Mouse (Mus musculus) kidney, adult 9 months (tissue): Measurements from ENCODE around the gene Abhd16b.

Source experiments
- DNase-seq: peaks from one replicate; pipeline ENCODE4 v3.0.0; 2022

The Abhd16b gene

GRCm38 (mm10) chr2:181493156-181493927, at the start of gene Abhd16b:
Gene Abhd16b, plus strand, starts transcription at chr2:181493206.
- DNase-seq = no peak

- DNase-seq = no peak
Observed at GRCm38 (mm10) chr2:181452181-181452580, 40.8 kb upstream of the Abhd16b start.

- DNase-seq = no peak
Observed at GRCm38 (mm10) chr2:181453274-181453673, 39.7 kb upstream of the Abhd16b start.

- peak; percentile 63 for DNase-seq
Observed at GRCm38 (mm10) chr2:181455899-181456298, 37.1 kb upstream of the Abhd16b start.

GRCm38 (mm10) chr2:181457831-181458230, 35.2 kb upstream of the Abhd16b start:
- DNase-seq = no peak

- DNase-seq = no peak
Observed at GRCm38 (mm10) chr2:181458411-181459152, 34.4 kb upstream of the Abhd16b start.

- DNase-seq = peak; percentile 83
Observed at GRCm38 (mm10) chr2:181459153-181459672, 33.8 kb upstream of the Abhd16b start, which contains the start of gene Zbtb46. Gene Zbtb46, minus strand, starts transcription at chr2:181459426.

- peak; percentile 70 for DNase-seq
Observed at GRCm38 (mm10) chr2:181459673-181460621, 33.1 kb upstream of the Abhd16b start.

GRCm38 (mm10) chr2:181461536-181462100, 31.4 kb upstream of the Abhd16b start:
- no peak for DNase-seq

GRCm38 (mm10) chr2:181462604-181463003, 30.4 kb upstream of the Abhd16b start:
- DNase-seq = no peak

- DNase-seq = peak; percentile 65
Observed at GRCm38 (mm10) chr2:181463008-181463738, 29.8 kb upstream of the Abhd16b start.

GRCm38 (mm10) chr2:181465423-181465822, 27.6 kb upstream of the Abhd16b start:
- no peak for DNase-seq

- DNase-seq = no peak
Observed at GRCm38 (mm10) chr2:181470285-181470684, 22.7 kb upstream of the Abhd16b start.

- peak; percentile 74 for DNase-seq
Observed at GRCm38 (mm10) chr2:181471246-181471645, 21.8 kb upstream of the Abhd16b start.

- DNase-seq = peak; percentile 48
Observed at GRCm38 (mm10) chr2:181472256-181472827, 20.7 kb upstream of the Abhd16b start.

- no peak for DNase-seq
Observed at GRCm38 (mm10) chr2:181483120-181483519, 9.9 kb upstream of the Abhd16b start.

- peak; percentile 67 for DNase-seq
Observed at GRCm38 (mm10) chr2:181483562-181484318, 9.3 kb upstream of the Abhd16b start.

GRCm38 (mm10) chr2:181484456-181485233, 8.4 kb upstream of the Abhd16b start:
- no peak for DNase-seq

- no peak for DNase-seq
Observed at GRCm38 (mm10) chr2:181485741-181486140, 7.3 kb upstream of the Abhd16b start.
